Mouse (Mus musculus) spleen, adult 2 months (tissue): ENCODE results near the gene Ackr2. TPM values are rescaled to one million over a fixed set of nuclear protein-coding genes. Genes with fewer than 3 reads are reported as not detected.

Experiments
- DNase-seq, 2 experiments: peaks; one replicate each; pipeline versions ENCODE4 v3.0.0 to v3.0.0-alpha.2; 2012 to 2021; ENCODE audit warnings: low spot score in 2 of 2, low read depth in 1 of 2
- H3K27ac ChIP-seq: fragments of 200-500 bp; 2 replicates; pipeline ENCODE4 v1.5.1; 2012; ENCODE audit warnings: low read length, inconsistent platforms; ENCODE audit not compliant: insufficient read depth
- H3K27me3 ChIP-seq: fragments of 200-500 bp; 2 replicates; pipeline ENCODE4 v1.6.1; 2012; ENCODE audit warnings: mild to moderate bottlenecking, moderate library complexity, low read length, inconsistent platforms; ENCODE audit not compliant: control insufficient read depth, insufficient read depth
- H3K36me3 ChIP-seq: fragments of 200-500 bp; 2 replicates; pipeline ENCODE4 v1.6.1; 2012; ENCODE audit warnings: mild to moderate bottlenecking, low read length, inconsistent platforms; ENCODE audit not compliant: control insufficient read depth, insufficient read depth
- H3K4me1 ChIP-seq: fragments of 200-500 bp; 2 replicates; pipeline ENCODE4 v1.6.1; 2011; ENCODE audit warnings: inconsistent platforms; ENCODE audit not compliant: control insufficient read depth, insufficient read depth, insufficient read length
- H3K4me3 ChIP-seq: fragments of 200-500 bp; 2 replicates; pipeline ENCODE4 v1.5.1; 2011; ENCODE audit warnings: mild to moderate bottlenecking, inconsistent platforms; ENCODE audit not compliant: insufficient read depth, insufficient read length; ENCODE audit errors: extremely low read depth
- CTCF ChIP-seq: fragments of 200-500 bp; IDR thresholded peaks from 2 replicates; pipeline ENCODE4 v1.5.1; 2011; ENCODE audit warnings: mild to moderate bottlenecking, inconsistent platforms; ENCODE audit not compliant: insufficient read depth, insufficient read length, insufficient replicate concordance; ENCODE audit errors: extremely low read depth
- POLR2A ChIP-seq: fragments of 200-500 bp; IDR thresholded peaks from 2 replicates; pipeline ENCODE4 v1.6.1; 2011; ENCODE audit warnings: low read depth, low read length, inconsistent platforms
- WGBS: fragments of 180-500 bp; shearing (Covaris S2); methylation state at CpG from one replicate; pipeline ENCODE4 v1.1.7; 2018; 5-methylcytosine and 5-hydroxymethylcytosine counted together
- polyA plus RNA-seq: library from polyadenylated mRNA; depleted of rRNA; stranded (reverse); fragments of >200 nt; gene quantifications from 2 replicates; pipeline ENCODE4 v1.2.3, GENCODE M21; 2012

Ackr2 gene
- polyA plus RNA-seq, 1 experiment: 16.7 TPM

DNA sequence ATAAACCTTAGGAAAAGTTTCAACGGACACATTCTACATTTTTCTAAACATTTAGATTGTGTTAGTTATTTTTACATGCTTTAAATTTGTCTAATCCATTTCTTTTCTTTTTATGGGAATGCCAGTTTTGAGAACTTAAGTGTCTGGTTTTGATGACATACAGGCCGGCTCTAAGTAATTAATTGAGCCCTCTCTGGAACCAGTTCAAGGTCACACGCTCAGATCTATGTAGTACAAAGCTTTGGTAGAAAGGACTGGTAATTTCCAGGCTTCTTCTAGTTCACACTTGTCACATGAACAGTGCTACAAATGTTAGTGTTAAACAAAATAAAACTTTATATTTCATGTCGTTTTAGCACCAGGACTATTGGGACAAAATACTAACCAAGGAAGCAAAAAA lies 33.3 kb upstream of the Ackr2 start:
- Histone ChIP-seq H3K4me1 (no peaks in the 10 kb centered on the region), H3K4me3 (no peak overlapping the region), H3K27ac (no peak overlapping the region), H3K36me3 (no peaks in the 10 kb centered on the region), H3K27me3 (no peaks in the 10 kb centered on the region)
- TF ChIP-seq POLR2A: no peak
- no peak for TF ChIP-seq CTCF
- DNase-seq: no peak
- WGBS: 82% methylated on average over 4 of the region's 4 CpGs

DNA sequence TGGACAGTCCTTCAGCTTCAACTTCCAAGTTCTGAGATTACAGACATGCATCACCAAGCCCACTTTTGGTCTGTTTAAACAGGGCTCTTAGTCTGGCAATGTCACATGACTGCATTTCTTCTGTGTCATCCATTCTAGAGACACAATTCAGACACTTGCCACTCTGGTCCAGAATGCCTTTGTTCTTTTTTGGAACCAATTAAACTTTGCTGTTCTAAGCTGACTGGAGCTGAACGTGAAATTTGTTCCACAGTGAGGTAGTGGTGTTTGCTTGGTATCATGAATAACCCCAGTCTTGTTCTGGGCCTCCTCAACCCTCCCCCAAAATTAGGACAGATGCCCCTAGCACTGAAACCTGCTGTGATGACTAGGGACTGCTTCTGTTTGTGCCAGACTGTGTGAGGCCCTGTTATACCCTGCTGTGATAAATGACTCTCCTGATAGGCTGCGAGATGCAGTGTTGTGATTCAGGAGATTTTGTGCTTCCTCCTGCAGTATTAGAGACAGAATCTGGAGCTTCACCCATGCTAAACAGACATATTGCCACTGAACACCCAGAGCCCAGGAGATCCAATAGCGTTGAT lies 32.6 kb upstream of the Ackr2 start:
- no peak for DNase-seq
- no peaks in the 10 kb centered on the region for H3K4me1 ChIP-seq
- H3K4me3 ChIP-seq: no peak overlapping the region
- WGBS: 73% methylated on average over 3 of the region's 3 CpGs
- H3K36me3 ChIP-seq: no peaks in the 10 kb centered on the region
- H3K27ac ChIP-seq: no peak overlapping the region
- no peaks in the 10 kb centered on the region for H3K27me3 ChIP-seq
- TF ChIP-seq POLR2A: no peak
- no peak for TF ChIP-seq CTCF

DNA sequence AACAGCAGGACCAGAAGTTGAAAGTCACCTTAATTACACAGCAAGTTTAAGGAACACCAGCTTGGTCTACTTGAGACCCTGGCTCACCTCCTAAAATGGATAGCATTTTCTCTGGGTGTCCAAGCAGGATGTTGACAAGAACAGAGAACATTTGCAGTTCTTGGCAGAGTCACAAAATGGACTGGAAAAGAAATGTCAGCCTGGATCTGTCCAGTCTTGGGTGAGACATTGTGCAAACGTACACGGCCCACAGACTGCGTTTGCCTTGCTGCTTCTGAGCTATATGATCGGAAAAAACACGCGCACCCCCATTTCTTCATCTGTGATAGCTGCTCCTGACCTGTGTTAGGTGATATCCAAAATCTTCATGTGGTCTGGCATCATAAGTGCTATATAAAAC lies 30.5 kb upstream of the Ackr2 start:
- H3K4me1 ChIP-seq: no peaks in the 10 kb centered on the region
- DNase-seq: no peak
- no peak overlapping the region for H3K27ac ChIP-seq
- no peaks in the 10 kb centered on the region for H3K27me3 ChIP-seq
- TF ChIP-seq POLR2A (no peak), CTCF (no peak)
- whole genome bisulfite sequencing: 93% methylated on average over 6 of the region's 6 CpGs
- no peak overlapping the region for H3K4me3 ChIP-seq
- no peaks in the 10 kb centered on the region for H3K36me3 ChIP-seq

DNA sequence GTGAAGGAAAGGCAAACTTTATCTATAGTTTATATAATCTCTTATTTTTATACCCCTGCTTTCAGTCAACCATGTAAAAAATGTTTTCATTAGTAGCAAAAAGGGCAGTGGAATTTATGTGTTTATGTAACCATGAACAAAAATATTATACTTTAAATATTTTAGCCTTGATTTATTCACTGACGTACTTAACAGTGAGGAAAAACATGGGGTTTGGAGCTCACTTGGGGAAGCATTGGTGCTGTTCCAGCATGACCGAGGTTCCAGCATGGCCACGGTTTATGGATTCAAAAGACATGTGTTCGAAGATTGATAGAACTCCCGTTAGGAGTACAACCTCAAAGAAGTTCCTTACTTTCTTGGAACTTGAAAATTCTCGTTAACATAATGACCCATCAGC lies 29.9 kb upstream of the Ackr2 start:
- TF ChIP-seq CTCF: no peak
- no peak for TF ChIP-seq POLR2A
- H3K27me3 ChIP-seq: no peaks in the 10 kb centered on the region
- no peak for DNase-seq
- WGBS: 89% methylated on average over 6 of the region's 6 CpGs
- H3K27ac ChIP-seq: no peak overlapping the region
- no peak overlapping the region for H3K4me3 ChIP-seq
- H3K36me3 ChIP-seq: no peaks in the 10 kb centered on the region
- H3K4me1 ChIP-seq: no peaks in the 10 kb centered on the region

DNA sequence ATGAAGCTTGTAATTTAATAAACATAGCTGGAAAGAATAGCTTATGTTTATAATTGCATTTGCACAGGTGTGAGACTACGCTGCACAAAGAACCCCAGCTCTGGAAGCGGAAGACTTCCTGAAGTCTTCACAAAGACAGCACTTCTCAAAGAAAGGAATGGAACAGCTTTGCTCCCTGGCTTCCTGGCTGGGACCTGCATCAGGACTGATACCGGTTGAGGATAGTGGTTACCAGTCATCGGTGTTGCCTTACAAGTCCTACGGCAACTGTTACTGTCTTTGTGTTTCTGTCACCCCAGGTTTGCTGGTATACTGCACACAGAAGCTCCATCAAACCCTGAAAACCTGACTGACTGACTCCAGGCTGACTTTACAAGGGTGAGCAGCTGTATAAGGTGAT lies 28.7 kb upstream of the Ackr2 start:
- TF ChIP-seq POLR2A: no peak
- TF ChIP-seq CTCF: no peak
- no peak overlapping the region for H3K27ac ChIP-seq
- H3K36me3 ChIP-seq: no peaks in the 10 kb centered on the region
- H3K4me3 ChIP-seq: no peak overlapping the region
- H3K27me3 ChIP-seq: no peaks in the 10 kb centered on the region
- DNase-seq: no peak
- 89% methylated on average over 5 of the region's 5 CpGs for WGBS
- no peaks in the 10 kb centered on the region for H3K4me1 ChIP-seq

DNA sequence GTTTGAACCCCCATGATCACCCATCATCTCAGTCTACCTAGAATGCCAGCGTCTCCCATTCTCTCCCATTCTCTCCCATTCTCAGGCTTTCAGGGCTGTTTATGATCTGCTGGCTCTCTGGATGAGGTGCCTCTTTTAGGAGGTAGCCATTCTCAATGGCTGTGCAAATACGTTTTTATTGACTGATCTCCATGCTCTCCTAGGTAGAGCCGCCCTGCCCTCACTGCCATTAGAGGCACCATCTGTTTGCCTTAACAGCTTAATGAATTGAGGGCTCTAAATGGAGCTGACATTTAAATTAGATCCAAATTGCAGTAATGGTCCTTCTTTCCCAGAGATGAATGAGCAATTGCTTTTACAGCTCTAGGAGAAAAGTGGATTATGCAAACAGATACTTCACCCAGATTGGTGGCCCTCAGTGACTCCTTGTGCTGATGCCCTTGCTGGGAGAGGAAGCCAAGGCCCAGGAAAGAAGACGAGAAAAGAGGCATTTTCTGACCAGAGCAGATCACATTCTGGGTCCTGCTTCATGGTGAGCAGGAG lies 28.1 kb upstream of the Ackr2 start:
- no peak for TF ChIP-seq POLR2A
- no peak for TF ChIP-seq CTCF
- no peaks in the 10 kb centered on the region for H3K27me3 ChIP-seq
- no peaks in the 10 kb centered on the region for H3K4me1 ChIP-seq
- H3K27ac ChIP-seq: no peak overlapping the region
- no peaks in the 10 kb centered on the region for H3K36me3 ChIP-seq
- no peak overlapping the region for H3K4me3 ChIP-seq
- 85% methylated on average over 4 of the region's 4 CpGs for WGBS
- no peak for DNase-seq

DNA sequence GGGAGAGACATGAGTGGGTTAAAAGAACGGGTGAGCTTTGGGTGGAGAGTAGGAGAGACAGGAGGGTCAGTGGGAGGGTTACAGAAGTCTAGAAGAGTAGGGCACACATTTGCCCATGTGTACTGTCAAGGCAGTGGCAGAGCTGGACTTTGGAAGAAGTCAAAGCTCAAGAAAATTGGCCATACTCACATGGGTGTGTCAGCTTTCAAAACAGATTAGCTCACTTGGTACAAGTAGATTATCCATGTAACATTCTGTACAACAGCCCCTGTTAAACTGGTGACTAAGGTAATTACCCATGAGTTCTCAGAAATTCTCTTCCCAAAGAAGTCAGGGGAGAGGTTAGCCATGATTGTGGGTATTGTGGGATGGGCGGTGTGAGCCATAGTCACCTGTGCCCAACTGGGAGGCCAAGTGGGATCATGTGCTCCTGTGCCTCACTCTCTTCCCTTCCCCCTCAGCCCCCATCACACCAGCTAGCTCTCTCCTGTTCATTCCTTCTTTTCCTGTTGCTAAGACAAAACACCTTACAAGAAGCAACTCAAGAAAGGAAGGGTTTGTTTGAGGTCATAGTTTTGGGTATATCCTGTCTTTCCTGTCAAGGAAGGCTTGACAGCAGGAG lies 26.0 kb upstream of the Ackr2 start:
- Histone ChIP-seq H3K4me1 (no peaks in the 10 kb centered on the region), H3K36me3 (no peaks in the 10 kb centered on the region), H3K27me3 (no peaks in the 10 kb centered on the region), H3K4me3 (no peak overlapping the region), H3K27ac (no peak overlapping the region)
- DNase-seq: no peak
- TF ChIP-seq CTCF (no peak), POLR2A (no peak)
- 82% methylated on average over 2 of the region's 2 CpGs for WGBS
